Mouse (Mus musculus) cerebellum, postnatal 36 days (tissue): ENCODE data around the gene A930017K11Rik.

ENCODE experiments used
- DNase-seq, 2 experiments: peaks; one replicate each; pipeline ENCODE4 v3.0.0; 2021 to 2022; ENCODE audit warnings: mixed read lengths in 2 of 2

Gene A930017K11Rik

DNA sequence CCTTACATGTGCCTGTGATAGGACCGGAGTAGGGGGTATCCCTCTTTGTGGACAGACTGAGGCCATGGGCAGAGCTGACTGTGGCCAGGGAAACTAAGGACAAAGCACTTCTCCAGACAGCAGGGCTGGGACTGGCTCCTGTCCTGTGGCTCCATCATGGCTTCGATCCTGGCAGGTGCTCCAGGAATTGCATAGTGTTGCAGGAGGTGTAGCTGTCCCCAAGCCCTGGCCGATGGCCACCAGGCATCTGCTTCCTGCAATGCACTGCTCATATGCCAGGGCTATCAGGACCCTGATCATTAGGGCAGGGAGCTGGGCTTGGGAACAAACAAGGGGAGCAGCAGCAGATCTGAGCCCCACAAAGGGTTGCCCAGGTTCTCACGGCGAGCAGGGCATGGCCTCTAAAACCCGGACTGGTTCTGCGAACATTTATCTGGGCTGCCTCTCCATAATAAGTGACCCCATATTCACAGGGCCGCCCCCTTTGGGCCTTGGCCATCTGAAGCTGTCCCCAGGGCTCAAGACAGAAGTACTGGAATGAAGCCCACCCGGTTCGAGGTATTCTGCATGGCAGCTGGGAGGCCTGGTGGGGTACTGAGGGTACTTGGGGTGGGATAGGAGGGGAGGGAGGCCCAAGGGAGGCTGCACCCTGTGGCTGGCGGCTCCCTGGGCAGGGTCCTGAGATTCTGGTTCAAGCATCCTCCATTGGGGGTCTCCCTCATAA lies 6.6 kb upstream of the A930017K11Rik start:
- DNase-seq = peak; percentile 49 to 51

DNA sequence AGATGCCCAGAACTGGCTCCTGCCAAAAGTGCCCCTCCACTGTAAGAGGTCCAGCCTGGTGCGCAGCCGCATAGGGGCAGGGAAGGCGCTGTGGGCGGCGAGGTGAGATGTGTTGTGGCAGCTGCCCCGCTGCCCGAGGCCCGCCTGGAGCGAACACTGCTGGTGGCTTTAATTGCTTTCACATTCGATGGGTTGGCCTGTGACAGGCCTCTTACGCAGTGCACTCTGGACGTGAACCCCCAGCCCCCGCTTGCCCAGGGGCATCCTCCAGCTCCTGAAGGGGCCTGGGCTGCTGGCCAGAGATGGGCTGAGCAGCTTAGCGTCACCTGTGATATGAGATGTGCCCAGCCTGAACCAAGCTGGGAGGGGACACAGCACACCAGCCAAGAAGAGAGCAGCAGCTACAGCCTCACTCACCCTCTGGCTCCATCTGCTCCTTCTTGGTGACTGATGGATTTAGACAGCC lies 5.3 kb upstream of the A930017K11Rik start:
- DNase-seq = peak in 1 of 2 experiments; percentile 47

DNA sequence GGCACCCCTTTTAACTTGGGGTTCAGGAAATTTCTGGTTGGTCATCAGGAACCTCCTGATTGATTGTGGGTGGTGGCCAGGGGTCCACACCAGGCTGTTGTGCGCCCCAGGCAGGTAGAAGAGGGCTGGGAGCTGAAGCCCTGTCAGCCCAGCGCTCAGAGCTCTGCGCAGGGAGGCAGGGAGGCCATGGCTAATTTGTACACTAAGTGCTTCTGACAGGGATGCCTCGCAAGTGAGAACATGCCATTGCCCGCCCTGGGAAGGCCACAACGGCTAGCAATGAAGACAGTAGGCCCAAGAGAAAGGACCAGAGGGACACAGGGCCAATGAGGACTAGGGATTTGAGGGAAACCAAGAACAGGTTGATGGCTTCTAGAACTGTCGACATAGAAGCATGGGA lies 4.3 kb upstream of the A930017K11Rik start:
- DNase-seq = peak in 1 of 2 experiments; percentile 46

DNA sequence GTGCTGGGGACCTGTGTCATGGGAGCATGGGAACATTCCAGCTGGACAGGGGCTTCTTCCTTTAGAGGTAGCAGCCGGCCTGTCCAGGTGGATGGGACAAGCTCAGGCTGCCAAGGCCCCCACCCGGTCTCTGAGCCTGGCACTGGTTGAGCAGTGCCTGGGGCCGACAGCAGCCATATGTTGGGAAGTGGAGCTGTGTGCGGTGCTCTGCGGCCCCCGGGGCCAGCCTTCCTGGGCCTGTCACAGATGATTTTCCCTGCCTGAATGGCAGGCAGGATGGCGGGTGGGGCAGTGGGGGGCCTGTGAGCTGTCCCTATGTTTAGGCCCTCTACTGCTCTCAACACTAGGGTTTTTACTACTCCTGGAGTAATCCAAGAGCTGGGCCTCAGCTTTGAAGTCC lies 3.8 kb upstream of the A930017K11Rik start:
- peak; percentile 78 to 88 for DNase-seq

DNA sequence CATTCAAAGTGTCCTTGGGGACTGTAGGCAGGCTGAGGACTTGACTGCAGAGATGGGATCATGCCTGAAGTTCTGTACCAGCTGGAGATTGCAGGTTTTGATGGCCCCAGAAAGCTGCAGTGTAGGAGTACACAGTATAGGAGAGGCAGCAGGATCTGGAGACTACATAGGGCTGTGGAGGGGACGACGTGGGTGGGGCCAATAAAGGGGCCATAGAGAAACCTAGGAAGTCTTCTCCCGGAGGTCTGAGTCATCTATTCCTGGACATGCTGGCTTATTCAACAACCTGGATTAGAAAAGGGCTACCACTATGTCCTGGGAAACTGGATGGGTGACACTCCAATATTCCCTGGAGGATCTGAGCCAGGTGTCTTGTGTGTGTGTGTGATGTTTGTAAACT lies 3.4 kb upstream of the A930017K11Rik start:
- DNase-seq = no peak

DNA sequence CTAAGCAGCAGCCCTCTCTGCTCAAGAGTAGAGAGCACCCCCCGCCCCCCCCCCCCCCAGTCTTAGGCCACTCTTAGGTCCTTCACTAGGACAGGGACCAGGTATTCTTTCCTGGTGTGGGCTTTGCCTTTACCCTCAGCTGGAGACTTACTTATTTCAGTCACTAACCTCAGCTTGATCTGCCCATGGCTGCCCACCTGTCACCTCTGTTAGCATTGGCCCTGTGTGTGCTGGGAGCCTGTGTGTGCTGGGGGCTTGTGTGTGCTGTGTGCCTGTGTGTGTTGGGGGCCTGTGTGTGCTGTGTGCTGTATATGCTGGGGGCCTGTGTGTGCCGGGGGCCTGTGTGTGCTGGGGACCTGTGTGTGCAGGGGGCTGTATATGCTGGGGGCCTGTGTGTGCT lies 2.3 kb upstream of the A930017K11Rik start:
- DNase-seq = no peak

DNA sequence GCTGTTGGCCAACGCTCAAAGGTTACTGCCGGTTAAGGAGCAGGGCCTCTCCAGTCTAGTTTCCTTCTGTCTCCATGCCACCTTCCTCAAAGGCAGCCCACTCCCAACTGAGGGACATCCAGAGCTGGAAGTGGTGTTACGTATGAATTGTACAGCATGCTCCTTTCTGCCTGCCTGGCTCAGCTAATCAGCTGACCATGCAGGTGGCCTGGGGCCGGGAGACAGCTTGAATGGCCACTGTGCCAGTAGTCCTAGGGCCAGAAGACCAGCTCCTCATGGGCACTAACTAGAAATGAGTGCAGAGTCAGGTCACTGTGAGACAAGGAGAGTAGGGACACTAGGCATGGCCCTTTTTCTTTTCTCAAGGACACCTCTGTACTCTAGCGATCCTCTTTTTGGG lies 796 bp upstream of the A930017K11Rik start:
- DNase-seq = peak; percentile 61 to 71

DNA sequence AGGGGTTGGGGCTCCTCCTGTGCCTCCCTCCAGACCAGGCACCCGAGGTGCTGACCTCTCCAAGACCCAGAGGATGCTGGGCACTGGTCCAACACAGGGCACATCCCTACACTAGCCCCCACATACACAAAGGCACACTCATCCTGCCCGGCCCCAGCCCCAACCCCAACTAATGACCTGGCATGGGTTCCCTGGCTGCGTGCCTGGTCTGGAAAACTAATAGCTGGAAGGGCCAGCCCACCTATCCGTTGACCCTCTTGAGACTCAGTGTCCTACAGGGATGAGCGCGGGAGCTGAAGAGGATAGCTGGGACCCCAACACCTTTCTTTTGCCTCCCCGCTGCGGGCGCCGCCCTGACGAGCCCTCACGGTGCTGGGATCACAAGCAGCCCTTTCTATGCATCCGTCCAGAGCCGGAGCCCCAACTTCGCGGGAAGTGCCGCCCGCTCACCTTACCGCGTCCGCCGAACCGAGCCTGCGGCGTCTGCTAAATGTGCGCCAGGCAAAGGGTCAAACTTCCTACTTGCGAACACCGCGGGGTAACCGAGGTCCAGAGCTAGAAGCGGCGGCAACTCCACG lies 1.1 kb downstream of the A930017K11Rik start:
- DNase-seq = peak; percentile 45 to 47

DNA sequence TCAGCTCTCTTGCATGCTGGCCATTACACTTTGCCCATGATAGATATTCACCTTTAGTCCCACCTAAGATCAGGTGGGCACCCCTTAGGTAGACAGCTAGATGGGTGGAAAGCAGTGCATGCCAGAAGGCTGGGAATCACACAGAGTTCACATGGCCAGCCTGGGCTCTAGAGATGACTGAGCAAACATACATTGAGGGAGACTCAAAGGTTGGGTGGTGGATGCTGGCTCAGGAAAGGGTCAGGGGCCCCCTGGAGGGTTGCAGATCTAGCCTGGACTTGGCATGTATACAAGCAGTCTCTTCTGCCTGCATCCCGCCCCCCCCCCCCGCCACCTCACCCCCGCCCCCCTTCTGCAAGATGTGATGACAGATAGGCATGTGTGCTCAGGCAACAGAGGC lies 1.7 kb downstream of the A930017K11Rik start:
- no peak for DNase-seq

DNA sequence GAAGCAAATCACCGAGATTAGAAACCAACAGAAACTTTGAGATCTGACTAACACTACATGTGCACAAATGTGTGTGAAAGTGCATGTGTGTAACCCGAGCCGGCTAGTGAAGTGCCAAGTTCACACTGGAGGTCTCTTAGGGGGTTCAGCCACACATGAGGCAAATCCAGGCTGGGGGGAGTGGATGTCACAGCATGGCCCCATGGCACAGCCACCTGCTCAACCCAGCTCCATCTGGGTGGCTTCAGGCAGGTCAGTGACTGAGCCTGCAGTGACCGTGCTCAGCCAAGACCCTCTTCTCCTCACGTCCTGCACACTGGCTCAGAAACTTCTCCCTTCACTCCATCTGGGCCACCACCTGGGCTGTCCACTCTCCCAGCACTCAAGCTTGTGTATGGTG lies 2.4 kb downstream of the A930017K11Rik start:
- DNase-seq = no peak

DNA sequence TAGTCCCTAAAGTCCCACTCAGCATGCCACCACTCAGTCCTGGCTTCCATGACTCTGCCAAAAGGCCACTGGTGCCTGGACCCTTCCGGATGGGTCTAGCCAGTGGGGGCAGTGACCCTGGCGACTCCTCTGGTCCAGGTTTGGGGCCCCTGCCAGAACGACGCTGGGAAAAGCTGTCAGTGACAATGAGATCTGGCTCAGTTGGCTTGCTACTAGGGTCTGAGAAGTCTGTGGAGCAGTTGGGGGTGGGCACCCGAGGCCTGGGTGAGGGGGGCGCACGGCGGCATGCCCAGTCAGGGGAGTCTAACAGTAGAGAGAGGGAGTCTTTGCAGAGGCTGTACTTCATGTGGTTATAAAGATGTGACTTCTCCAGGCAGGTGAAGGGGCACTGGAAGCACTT lies 4.3 kb downstream of the A930017K11Rik start:
- DNase-seq = no peak

DNA sequence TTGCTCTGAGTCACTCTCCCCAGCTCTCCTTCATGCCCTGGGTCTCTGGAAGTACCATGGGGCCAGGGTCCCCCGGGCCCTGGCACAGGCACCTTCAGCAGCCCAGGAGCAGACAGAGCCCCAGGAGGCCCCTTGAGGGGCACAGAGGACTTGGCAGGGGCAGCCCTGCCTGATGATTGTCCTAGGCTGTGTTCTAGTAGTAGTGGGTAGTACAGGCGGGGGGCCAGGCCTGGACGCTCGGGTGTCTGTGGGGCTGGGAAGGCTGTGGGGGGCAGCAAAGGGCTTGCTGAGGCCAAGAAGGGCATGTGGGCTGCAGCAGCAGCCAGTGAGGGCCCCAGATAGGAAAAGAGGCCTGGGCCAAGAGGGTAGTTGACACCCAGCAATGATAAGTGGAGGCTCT lies 4.8 kb downstream of the A930017K11Rik start:
- DNase-seq = no peak

DNA sequence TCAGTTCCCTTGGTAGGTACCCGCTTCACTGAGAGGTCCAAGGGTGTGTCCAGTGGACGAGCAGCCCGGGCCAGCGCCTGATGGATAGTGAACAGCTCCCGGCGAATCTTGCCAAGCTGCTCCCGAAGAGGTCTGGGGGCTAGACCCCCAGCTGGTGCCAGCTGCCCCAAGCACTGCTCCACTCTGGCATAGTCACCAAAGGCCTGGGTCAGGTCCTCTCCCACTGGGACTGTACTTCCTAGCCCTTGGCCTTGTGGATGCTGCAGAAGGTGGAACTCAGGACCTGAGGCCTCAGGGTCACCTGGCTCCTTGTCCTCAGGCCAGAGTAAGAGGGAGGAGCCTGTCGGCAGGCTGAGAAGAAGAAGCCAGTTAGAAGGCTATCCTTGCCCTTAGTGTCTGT lies 5.5 kb downstream of the A930017K11Rik start:
- no peak for DNase-seq

DNA sequence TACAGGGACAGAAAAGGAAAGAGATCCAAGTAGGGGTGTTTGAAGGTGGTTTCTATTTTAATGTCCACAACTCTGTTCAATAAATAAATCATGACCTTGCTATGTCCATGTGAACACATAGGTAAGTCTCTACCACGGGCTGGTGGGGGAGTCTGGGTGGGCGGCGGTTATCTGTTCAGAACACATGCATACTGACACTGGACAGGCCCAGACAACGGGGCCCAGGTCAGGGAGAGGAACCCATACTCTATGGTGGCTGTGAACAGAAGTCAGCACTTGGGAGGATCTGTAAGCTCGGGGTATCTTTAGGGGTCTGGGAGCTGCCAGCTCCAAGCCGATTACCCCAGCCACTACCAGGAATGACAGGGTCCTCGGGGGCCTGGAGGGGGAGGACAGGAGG lies 6.0 kb downstream of the A930017K11Rik start:
- no peak for DNase-seq

DNA sequence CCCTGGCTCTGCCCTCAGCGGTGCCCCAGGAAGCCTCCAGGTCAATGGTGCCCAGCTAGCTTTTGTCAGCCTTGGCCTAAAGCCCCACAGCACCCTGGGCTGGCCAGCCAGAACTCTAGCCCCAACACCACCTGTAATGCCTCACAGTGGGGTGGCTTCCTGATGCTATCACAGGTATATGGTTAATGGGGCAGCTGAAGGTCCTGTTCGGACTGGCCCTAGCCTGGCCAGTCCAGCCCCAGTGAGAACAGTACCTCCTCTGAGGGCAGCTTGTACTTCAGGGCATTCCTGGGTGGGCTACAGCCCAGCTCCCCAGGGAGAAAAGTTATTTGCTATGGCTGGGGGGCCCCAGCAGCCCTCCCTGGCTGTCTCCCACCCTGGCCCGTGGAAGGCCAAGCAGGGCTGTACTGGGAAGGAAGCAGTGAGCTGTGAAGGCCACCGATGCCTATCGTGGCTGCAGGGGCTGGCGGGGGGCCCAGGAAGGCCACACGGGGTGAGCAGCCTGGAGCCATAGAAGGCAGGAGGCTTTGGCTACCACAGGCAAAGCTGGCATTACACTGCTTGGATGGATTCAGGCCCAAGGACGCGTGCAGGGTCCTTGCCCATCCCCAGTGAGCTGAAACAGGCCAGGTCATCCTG lies 6.7 kb downstream of the A930017K11Rik start:
- no peak for DNase-seq

DNA sequence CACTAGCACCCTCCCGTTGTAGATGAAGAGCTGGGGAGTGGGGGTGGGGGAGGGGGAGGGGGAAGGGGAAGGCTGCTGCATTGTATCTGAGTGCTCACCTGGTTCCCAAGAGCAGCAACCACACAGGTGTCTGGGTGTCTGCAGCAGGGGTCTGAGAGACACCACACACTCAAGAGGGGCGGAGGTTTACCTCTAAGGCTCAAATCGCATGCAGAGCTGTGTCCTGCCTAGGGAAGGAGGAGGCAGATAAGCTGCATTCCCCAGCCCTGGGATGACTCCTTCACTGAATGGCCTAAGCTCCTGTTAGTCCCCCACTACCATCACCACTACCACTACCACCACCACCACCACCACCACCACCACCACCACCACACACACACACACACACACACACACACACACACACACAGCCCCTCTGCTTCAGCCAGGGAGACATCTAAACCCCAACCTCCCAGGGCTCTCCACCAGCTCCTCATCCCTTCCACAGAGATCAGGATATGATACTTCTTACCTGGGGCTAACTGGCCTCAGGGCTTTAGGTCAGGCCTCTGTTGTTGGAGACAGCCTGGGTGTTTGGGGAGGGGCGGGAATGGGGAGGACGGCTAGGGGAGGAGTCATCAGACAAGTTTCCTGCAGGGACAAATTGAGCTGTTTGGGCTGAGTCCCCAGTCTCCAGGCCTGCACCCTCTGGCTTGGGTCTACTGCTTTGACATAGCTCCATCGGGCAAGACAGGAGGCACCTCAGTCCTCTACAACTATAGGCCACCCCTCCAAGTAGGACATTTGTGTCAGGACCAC lies 7.8 kb downstream of the A930017K11Rik start, which contains the start of the genes Pigq and Nhlrc4:
TSS of gene Pigq (minus strand) at position 571 of the 798 bp plus-strand sequence.
TSS of gene Nhlrc4 (minus strand) at position 596 of the 798 bp plus-strand sequence.
- DNase-seq = no peak

DNA sequence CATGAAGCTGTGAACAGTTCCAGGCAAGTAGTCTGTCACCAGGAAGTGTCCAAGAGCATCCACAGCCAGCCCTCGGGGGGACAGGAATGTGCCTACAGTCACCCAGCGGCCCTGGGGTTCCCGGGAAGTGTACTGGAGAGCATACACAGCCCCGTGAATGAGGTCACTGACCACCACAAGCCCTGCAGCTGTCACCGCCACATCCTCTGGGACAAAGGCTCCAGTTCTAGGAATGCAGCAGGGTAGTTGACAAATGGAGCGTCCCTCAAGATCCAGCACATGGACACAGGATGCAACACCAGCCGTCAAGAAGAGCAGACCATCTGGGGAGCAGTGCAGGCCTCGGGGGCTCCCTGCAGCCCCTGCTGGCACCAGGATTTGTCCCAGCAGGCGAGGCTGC lies 8.6 kb downstream of the A930017K11Rik start:
- no peak for DNase-seq

DNA sequence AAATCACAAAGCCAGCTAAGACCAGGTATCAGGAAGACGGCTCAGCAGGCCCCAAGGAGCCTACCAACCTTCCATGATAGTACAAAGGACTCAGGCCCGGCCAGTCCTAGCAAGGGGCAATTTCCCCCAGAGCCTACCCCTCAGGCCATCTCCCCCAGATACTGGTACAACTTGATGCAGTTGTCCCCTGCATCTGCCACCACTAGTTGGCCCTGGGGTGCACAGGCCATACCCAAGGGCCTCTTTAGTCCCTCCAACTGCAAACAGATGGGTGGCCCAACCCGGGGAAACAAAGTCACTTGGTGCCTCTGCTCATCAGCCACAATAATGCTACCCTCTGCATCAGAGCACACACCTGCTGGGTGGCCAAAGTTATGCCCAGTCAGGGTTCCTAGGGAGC lies 9.1 kb downstream of the A930017K11Rik start:
- no peak for DNase-seq

DNA sequence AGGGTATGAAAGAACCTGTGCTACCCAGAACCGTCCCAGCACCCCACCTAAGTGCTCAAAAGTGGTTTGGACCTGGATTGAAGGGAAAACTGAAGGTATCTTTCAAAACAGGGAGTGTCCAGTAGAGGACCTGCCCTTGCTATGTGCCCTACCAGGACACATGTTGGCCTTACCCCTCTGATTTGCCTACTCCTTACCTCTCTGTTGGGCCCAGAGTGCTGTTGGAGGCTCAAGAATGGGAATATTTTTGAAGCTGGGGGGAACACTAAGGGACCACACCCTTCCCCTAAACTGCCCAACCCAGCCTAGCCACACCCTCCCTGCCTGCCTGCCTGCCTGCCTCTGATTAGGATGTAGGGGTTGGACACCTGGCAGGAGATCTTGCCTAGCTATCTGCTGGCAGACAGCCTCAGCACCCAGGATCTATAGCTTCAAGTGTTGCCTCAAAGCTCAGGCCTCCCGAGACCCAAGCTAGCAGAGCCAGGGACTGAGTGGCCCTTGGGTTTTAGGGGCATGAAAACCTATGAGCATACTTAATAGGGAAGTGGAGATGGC lies 9.7 kb downstream of the A930017K11Rik start:
- no peak for DNase-seq

DNA sequence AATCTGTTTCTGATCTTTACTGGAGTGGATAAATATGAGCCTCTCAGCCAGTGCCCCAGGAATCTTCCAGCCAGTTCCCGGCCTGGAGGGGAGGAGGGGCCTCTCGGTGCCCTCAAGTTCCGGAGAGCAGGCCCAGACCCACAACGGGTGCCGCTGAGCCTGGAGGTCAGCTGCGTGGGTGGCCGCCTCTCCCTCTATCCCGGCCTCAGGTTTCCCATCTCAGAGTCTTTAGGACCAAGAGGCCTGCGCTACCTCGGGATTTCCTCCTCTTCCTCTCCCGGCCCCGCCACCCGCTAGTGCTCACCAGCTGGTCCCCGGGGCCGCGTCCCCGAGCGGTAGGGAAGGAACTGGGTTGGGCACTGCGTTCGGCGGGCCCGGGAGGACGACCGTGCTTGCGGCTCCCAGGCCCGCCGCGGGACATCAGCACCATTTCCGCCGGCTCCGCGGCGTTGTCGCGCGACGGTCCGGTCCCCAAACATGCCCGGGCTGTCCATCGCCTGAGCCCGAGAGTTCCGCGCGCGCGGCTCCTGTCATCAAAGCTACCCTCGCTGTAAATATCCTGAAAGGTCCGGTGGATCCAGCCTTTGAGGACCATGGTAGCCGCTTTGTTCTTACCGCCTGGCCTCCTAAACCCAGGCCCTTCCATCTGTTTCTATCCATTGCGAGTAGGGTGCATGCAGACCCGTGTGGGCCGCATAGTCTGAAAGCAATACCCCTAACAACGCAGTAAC lies 10.7 kb downstream of the A930017K11Rik start:
- peak; percentile 87 to 89 for DNase-seq

DNA sequence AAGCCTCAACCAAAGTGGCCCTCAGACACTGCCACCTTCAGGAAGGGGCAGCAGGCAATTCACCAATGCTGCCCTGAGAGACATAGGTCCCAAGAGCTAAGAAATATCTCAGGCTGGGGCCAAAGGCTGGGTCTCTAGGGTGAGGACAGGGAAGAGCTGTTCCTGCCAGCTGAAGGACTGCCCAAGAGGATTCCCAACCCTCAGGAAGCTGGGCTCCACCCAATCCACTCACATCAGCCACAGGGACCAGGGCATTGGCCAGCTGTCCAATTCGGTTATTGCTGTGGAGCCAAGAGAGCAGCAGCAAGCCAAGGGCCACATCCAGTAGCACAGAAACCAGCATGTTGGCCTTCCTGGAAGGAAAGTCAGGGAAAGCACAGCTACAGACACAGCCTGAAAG lies 17.8 kb downstream of the A930017K11Rik start:
- DNase-seq = no peak

DNA sequence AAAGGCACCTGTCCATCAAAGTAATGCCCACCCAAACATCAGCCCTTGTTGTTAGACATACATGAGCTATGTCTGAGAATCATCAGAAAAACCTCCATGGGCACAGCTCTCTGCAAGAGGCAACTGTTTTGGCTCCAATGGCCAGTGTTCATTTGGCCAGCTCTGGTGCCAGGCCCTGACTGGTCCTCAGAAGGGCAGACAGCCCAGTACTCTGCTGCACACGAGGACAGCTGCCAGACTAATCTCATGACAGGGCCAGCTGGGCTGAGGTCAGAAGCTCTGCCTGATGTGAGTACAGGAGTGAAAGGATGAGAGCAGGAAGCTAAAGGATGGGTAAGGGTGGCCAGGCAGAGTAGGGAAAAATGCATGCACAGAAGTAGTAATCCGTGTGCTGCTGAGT lies 27.0 kb downstream of the A930017K11Rik start:
- DNase-seq = peak in 1 of 2 experiments; percentile 35
